Mouse (Mus musculus): ENCODE data around the gene Oard1. TPM values are rescaled to one million over a fixed set of nuclear protein-coding genes. Genes with fewer than 3 reads are reported as not detected.

The Oard1 gene
- polyA plus RNA-seq, 1 experiment from 2014 or later = 75.0 TPM

DNA sequence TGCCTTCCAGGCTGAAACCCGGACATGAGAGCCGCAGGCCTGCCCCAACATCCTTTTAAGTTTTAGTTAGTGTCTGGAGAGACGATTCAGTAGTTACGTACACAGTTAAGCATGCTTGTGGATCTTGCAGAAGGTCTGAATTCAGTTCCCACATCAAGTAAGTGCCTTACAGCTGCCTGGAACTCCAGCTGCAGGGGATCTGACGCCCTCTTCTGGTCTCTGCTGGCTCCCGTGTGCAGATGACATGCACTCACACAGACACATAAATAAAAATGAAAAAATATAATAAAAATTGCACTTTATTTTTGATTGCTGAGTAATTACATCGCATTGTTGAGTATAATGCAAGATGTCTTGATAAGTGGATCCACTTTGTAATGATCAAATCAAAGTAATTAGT, 43.7 kb downstream of the Oard1 start:
- H3K9ac ChIP-seq (ENCODE audit: low read depth, low read length) = no peak overlapping the region
- no peaks in the 10 kb centered on the region for H3K27me3 ChIP-seq (ENCODE audit: control insufficient read depth, insufficient read depth, low read length)
- H3K9me3 ChIP-seq (ENCODE audit: control insufficient read depth, low read length) = no peaks in the 10 kb centered on the region
- H3K4me2 ChIP-seq (replicated peaks; ENCODE audit: low read depth, low read length) = no peak overlapping the region
- no peak for DNase-seq (ENCODE audit: low spot score)
- no peak overlapping the region for H3K27ac ChIP-seq (ENCODE audit: low read depth, low read length)
- no peak for ATAC-seq (ENCODE audit: low FRiP score)
- no peak overlapping the region for H3K4me3 ChIP-seq (ENCODE audit: low read depth, low read length)
- H3K4me1 ChIP-seq (replicated peaks; ENCODE audit: control insufficient read depth, insufficient read depth, low read length) = 0 out of 2 replicates have a peak, but pooled peaks cover 2% of the 10 kb centered on the region
- WGBS = 77% methylated on average over 7 of the region's 7 CpGs
- no peaks in the 10 kb centered on the region for H3K36me3 ChIP-seq (ENCODE audit: control insufficient read depth, insufficient read depth, low read length)

DNA sequence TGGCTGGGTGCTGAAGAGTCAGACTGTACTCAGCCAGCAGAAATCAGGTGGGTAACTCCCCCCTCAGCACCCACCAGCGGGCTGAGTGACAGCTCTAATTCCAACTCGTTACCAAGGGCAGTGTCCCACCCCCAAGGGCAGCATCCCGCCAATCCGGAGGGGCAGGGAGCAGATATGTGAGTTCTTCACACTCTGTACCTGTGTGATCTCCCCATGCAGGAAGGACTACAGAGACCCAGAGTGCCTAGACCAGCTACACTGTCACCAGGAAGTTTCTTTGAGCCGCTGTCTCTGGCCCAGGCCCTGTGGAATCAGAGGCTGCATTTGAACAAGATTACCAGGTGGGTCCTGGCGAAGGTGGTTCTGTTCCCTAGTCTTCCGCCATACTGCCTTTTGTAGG, 44.4 kb downstream of the Oard1 start:
- Histone ChIP-seq H3K36me3 (ENCODE audit: control insufficient read depth, insufficient read depth, low read length) (no peaks in the 10 kb centered on the region), H3K4me1 (replicated peaks; ENCODE audit: control insufficient read depth, insufficient read depth, low read length) (0 out of 2 replicates have a peak, but pooled peaks cover 2% of the 10 kb centered on the region), H3K4me2 (replicated peaks; ENCODE audit: low read depth, low read length) (no peak overlapping the region), H3K9me3 (ENCODE audit: control insufficient read depth, low read length) (no peaks in the 10 kb centered on the region), H3K9ac (ENCODE audit: low read depth, low read length) (no peak overlapping the region), H3K4me3 (ENCODE audit: low read depth, low read length) (no peak overlapping the region), H3K27me3 (ENCODE audit: control insufficient read depth, insufficient read depth, low read length) (no peaks in the 10 kb centered on the region), H3K27ac (ENCODE audit: low read depth, low read length) (no peak overlapping the region)
- ATAC-seq (ENCODE audit: low FRiP score) (no peak), DNase-seq (ENCODE audit: low spot score) (no peak)
- 49% methylated on average over 7 of the region's 7 CpGs for WGBS

DNA sequence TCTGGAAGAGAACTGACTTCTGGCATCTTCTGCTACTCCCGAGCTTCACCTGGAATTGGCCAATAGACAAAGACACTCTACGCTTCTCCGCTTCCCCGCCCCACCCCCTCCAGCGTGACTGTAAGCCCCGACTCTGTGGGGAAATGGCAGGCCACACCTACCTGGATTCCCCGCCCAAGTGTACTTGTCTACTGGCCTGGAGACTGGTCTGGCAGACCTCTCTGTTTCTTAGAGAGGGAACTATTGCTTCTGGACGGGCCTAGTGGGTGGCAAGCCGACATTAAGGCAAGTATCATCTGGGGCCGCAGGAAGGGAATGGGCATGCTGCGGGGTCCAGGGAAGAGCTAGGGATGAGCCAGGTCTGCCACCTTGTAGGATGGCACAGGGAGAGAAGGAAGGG, 44.9 kb downstream of the Oard1 start, which contains the start of gene Unc5cl:
TSS of gene Unc5cl (plus strand) at position 214 of the 400 bp plus-strand sequence.
- ATAC-seq (ENCODE audit: low FRiP score) (no peak), DNase-seq (ENCODE audit: low spot score) (no peak)
- H3K36me3 ChIP-seq (ENCODE audit: control insufficient read depth, insufficient read depth, low read length) = no peaks in the 10 kb centered on the region
- whole genome bisulfite sequencing = 67% methylated on average over 11 of the region's 11 CpGs
- H3K27me3 ChIP-seq (ENCODE audit: control insufficient read depth, insufficient read depth, low read length) = no peaks in the 10 kb centered on the region
- H3K27ac ChIP-seq (ENCODE audit: low read depth, low read length) = no peak within 1 kb of the TSS
- no peaks in the 10 kb centered on the region for H3K9me3 ChIP-seq (ENCODE audit: control insufficient read depth, low read length)
- H3K4me3 ChIP-seq (ENCODE audit: low read depth, low read length) = no peak within 1 kb of the TSS
- H3K9ac ChIP-seq (ENCODE audit: low read depth, low read length) = no peak within 1 kb of the TSS
- 0 out of 2 replicates have a peak, but pooled peaks cover 2% of the 10 kb centered on the region for H3K4me1 ChIP-seq (replicated peaks; ENCODE audit: control insufficient read depth, insufficient read depth, low read length)
- no peak within 1 kb of the TSS for H3K4me2 ChIP-seq (replicated peaks; ENCODE audit: low read depth, low read length)

DNA sequence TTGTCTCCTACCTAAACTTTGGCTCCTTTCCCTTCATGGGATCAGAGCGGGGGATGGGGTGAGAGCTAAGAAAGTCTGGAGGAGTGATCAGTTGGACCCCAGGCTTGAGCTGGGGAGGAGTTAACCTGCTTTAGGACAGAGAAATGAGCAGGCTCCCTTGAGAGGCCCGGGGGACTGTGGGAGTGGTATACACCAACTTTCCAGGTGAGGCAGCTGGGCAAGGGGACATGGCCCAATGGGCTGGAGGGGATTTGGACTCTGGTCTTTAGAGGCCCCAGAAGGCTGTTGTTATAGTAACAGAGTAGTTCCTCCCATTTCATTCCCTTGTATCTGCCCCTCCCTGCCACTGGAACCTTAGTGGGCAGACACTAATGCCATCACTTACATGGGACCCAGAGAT, 46.1 kb downstream of the Oard1 start:
- H3K9me3 ChIP-seq (ENCODE audit: control insufficient read depth, low read length) = no peaks in the 10 kb centered on the region
- no peak overlapping the region for H3K27ac ChIP-seq (ENCODE audit: low read depth, low read length)
- no peak overlapping the region for H3K4me2 ChIP-seq (replicated peaks; ENCODE audit: low read depth, low read length)
- 0 out of 2 replicates have a peak, but pooled peaks cover 2% of the 10 kb centered on the region for H3K4me1 ChIP-seq (replicated peaks; ENCODE audit: control insufficient read depth, insufficient read depth, low read length)
- DNase-seq (ENCODE audit: low spot score) (no peak), ATAC-seq (ENCODE audit: low FRiP score) (no peak)
- no peak overlapping the region for H3K9ac ChIP-seq (ENCODE audit: low read depth, low read length)
- no peak overlapping the region for H3K4me3 ChIP-seq (ENCODE audit: low read depth, low read length)
- H3K36me3 ChIP-seq (ENCODE audit: control insufficient read depth, insufficient read depth, low read length) = no peaks in the 10 kb centered on the region
- no peaks in the 10 kb centered on the region for H3K27me3 ChIP-seq (ENCODE audit: control insufficient read depth, insufficient read depth, low read length)
- WGBS = 90% methylated on average over 2 of the region's 2 CpGs

DNA sequence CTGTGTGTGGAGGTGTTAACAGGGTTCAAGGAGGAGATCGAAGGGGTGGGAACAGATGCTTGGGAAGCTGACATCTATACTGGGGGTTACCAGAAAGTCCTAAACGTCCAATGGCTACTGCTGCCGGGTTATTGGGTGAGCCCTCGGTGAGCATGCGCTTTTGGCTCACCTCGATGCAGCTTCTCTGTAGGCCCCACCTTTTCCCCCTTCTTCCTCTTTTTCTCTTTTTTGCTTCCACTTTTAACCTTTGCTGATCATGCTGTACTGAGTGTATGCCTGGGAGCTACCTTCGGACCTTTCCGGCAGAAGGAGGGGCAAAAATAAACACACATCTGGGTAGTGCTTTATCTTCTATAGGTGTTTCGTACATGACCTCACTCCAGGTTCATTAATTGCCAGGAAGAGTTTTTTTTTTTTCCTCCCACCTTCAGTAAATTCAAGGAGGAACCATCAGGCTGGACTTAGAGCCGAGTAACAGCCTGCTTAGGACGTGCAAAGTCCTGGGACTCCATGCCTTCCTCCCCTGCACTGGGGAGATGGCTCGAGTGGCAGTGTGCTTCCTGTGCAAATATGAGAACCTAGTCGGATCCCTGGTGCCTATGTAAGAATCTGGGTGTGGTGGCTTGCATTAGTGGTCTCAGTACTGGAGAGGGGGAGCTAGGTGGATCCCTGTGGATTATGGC, 48.3 kb downstream of the Oard1 start:
- Histone ChIP-seq H3K9me3 (ENCODE audit: control insufficient read depth, low read length) (no peaks in the 10 kb centered on the region), H3K27ac (ENCODE audit: low read depth, low read length) (no peak overlapping the region), H3K4me2 (replicated peaks; ENCODE audit: low read depth, low read length) (no peak overlapping the region), H3K4me3 (ENCODE audit: low read depth, low read length) (no peak overlapping the region), H3K27me3 (ENCODE audit: control insufficient read depth, insufficient read depth, low read length) (no peaks in the 10 kb centered on the region), H3K4me1 (replicated peaks; ENCODE audit: control insufficient read depth, insufficient read depth, low read length) (0 out of 2 replicates have a peak, but pooled peaks cover 2% of the 10 kb centered on the region), H3K36me3 (ENCODE audit: control insufficient read depth, insufficient read depth, low read length) (no peaks in the 10 kb centered on the region), H3K9ac (ENCODE audit: low read depth, low read length) (no peak overlapping the region)
- DNase-seq (ENCODE audit: low spot score) (no peak), ATAC-seq (ENCODE audit: low FRiP score) (no peak)
- WGBS = 89% methylated on average over 13 of the region's 13 CpGs

DNA sequence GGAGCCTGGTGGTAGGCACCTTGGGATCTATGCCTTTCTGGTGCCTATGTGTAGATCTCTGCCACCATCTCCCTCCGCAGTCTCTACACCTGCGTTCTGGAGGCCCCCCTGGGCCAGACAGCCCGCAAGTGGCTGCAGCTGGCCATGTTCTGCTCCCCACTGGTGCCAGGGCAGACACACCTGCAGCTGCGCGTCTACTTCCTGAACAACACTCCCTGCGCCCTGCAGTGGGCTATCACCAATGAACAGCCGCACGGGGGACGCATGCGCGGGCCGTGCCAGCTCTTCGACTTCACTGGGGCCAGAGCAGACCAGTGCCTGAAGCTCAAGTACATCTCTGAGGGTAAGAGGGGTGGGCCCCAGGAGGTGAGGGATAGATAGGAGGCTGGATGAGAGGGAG, 52.3 kb downstream of the Oard1 start:
- WGBS = 95% methylated on average over 13 of the region's 13 CpGs
- Histone ChIP-seq H3K4me2 (replicated peaks; ENCODE audit: low read depth, low read length) (no peak overlapping the region), H3K4me3 (ENCODE audit: low read depth, low read length) (no peak overlapping the region), H3K9ac (ENCODE audit: low read depth, low read length) (no peak overlapping the region), H3K27me3 (ENCODE audit: control insufficient read depth, insufficient read depth, low read length) (no peaks in the 10 kb centered on the region), H3K36me3 (ENCODE audit: control insufficient read depth, insufficient read depth, low read length) (no peaks in the 10 kb centered on the region), H3K9me3 (ENCODE audit: control insufficient read depth, low read length) (no peaks in the 10 kb centered on the region), H3K27ac (ENCODE audit: low read depth, low read length) (no peak overlapping the region), H3K4me1 (replicated peaks; ENCODE audit: control insufficient read depth, insufficient read depth, low read length) (no peaks in the 10 kb centered on the region)
- ATAC-seq (ENCODE audit: low FRiP score) (no peak), DNase-seq (ENCODE audit: low spot score) (no peak)

DNA sequence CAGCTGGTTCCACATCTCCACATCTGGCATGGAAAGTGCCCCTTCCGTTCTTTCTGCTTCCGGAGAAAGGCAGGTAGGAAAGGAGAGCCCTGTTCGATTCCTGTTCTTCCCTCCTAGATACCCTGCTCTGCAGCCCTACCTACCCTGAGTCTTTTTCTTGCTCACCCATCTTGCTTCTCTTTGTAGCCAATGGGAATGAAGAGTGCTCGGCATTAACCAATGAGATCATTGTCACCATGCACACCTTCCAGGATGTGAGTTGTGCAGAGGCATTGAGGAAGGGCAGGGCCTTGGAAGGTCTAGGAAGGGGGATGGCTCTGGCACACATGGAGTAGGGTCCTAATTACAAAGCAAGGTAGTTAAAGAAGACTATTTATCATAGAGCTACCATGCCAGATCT, 53.6 kb downstream of the Oard1 start:
- Histone ChIP-seq H3K27ac (ENCODE audit: low read depth, low read length) (no peak overlapping the region), H3K9me3 (ENCODE audit: control insufficient read depth, low read length) (no peaks in the 10 kb centered on the region), H3K4me1 (replicated peaks; ENCODE audit: control insufficient read depth, insufficient read depth, low read length) (no peaks in the 10 kb centered on the region), H3K4me3 (ENCODE audit: low read depth, low read length) (no peak overlapping the region), H3K4me2 (replicated peaks; ENCODE audit: low read depth, low read length) (no peak overlapping the region), H3K9ac (ENCODE audit: low read depth, low read length) (no peak overlapping the region), H3K27me3 (ENCODE audit: control insufficient read depth, insufficient read depth, low read length) (no peaks in the 10 kb centered on the region), H3K36me3 (ENCODE audit: control insufficient read depth, insufficient read depth, low read length) (no peaks in the 10 kb centered on the region)
- ATAC-seq (ENCODE audit: low FRiP score) = no peak
- 95% methylated on average over 4 of the region's 4 CpGs for WGBS
- no peak for DNase-seq (ENCODE audit: low spot score)

Other genes with a start within 250 kb of the Oard1 start
- not detected in 2 replicates for gene A530064D06Rik, start 242.7 kb upstream of the Oard1 start, polyA plus RNA-seq (2014; fragmentation: Nextera tagmentation; extraction: Ambion mirVana)
- 0.10 TPM in 1 of 2 replicates, not detected in the other for gene Trem1, start 177.2 kb upstream of the Oard1 start, polyA plus RNA-seq (2014; fragmentation: Nextera tagmentation; extraction: Ambion mirVana)
- not detected in 2 replicates for gene Trem3, start 162.2 kb upstream of the Oard1 start, polyA plus RNA-seq (2014; fragmentation: Nextera tagmentation; extraction: Ambion mirVana)
- gene Treml4, start 145.7 kb upstream of the Oard1 start, polyA plus RNA-seq (2014; fragmentation: Nextera tagmentation; extraction: Ambion mirVana) = 0.20 and 0.34 TPM in 2 replicates
- gene Treml2, start 110.5 kb upstream of the Oard1 start, polyA plus RNA-seq (2014; fragmentation: Nextera tagmentation; extraction: Ambion mirVana) = 0.08 and 0.09 TPM in 2 replicates
- gene B430306N03Rik, start 93.9 kb upstream of the Oard1 start, polyA plus RNA-seq (2014; fragmentation: Nextera tagmentation; extraction: Ambion mirVana) = 0.04 TPM in 1 of 2 replicates, not detected in the other
- gene Trem2, start 63.6 kb upstream of the Oard1 start, polyA plus RNA-seq (2014; fragmentation: Nextera tagmentation; extraction: Ambion mirVana) = 3.0 and 3.6 TPM in 2 replicates
- 2.2 and 3.1 TPM in 2 replicates for gene Treml1, start 50.1 kb upstream of the Oard1 start, polyA plus RNA-seq (2014; fragmentation: Nextera tagmentation; extraction: Ambion mirVana)
- 19.9 and 26.9 TPM in 2 replicates for gene Nfya, start 108 bp upstream of the Oard1 start, polyA plus RNA-seq (2014; fragmentation: Nextera tagmentation; extraction: Ambion mirVana)
- 1.6 and 1.7 TPM in 2 replicates for gene Apobec2, start 22.9 kb downstream of the Oard1 start, polyA plus RNA-seq (2014; fragmentation: Nextera tagmentation; extraction: Ambion mirVana)
- 0.06 and 0.39 TPM in 2 replicates for gene Tspo2, start 41.5 kb downstream of the Oard1 start, polyA plus RNA-seq (2014; fragmentation: Nextera tagmentation; extraction: Ambion mirVana)
- gene Unc5cl, start 44.9 kb downstream of the Oard1 start, polyA plus RNA-seq (2014; fragmentation: Nextera tagmentation; extraction: Ambion mirVana) = 0.11 and 0.15 TPM in 2 replicates

Data from hindbrain, embryonic 11.5 days (tissue).